Comparison of ENCODE assay signal across 28 mouse cellular contexts in genomic region chr15:90660723-90661122, GRCm38 (mm10). TPM values are rescaled to one million over a fixed set of nuclear protein-coding genes. Genes with fewer than 3 reads are reported as not detected.
A peak's percentile ranks its signal among the peaks of the same experiment; 100 is the strongest.
DNase-seq lines count a peak whose midpoint lies in the region; ATAC-seq and TF ChIP-seq lines count a peak whose summit lies in the region.
"Had no signal": no experiment of that assay in that cellular context is flagged by ENCODE, and none has a peak within 500 bp of the region (broad histone marks: within the 10 kb centered on the region; RNA-seq: fewer than 3 reads in every experiment).

No protein-coding gene starts in this region.

- no peak for DNase-seq in kidney, postnatal 36 days
- DNase-seq in kidney, postnatal 0 days (ENCODE audit: low spot score) = no peak
- DNase-seq in kidney, postnatal 25 days = no peak
- DNase-seq in layer of hippocampus, adult 18-20 months (ENCODE audit: low spot score in 2 of 2) = no peak
- DNase-seq: adrenal gland, adult 8-10 months; adrenal gland, postnatal 14 days; adrenal gland, postnatal 36 days; B cell, adult 2 months; cerebellum, adult 11-12 months; cerebellum, adult 2 months; cerebellum, adult 9-11 months; cerebellum, postnatal 14 days; cerebellum, postnatal 36 days; embryo, embryonic 11 days had no signal

- no peaks in the 10 kb centered on the region for H3K27me3 ChIP-seq in kidney, embryonic 15.5 days
- H3K27me3 ChIP-seq in kidney, postnatal 0 days (ENCODE audit: insufficient read depth, low read length) = no peaks in the 10 kb centered on the region
- H3K27me3 ChIP-seq in intestine, postnatal 0 days (replicated peaks; ENCODE audit: control insufficient read depth, insufficient read depth, low read length) = no peaks in the 10 kb centered on the region
- H3K27me3 ChIP-seq: CH12.LX; embryonic facial prominence, embryonic 13.5 days; embryonic facial prominence, embryonic 15.5 days; forebrain, embryonic 12.5 days; Patski had no signal

- H3K9ac ChIP-seq in kidney, embryonic 15.5 days = no peak overlapping the region
- no peak overlapping the region for H3K9ac ChIP-seq in kidney, postnatal 0 days (ENCODE audit: low read depth, low read length)
- H3K9ac ChIP-seq in intestine, postnatal 0 days (ENCODE audit: low read depth, low read length) = no peak overlapping the region
- H3K9ac ChIP-seq: embryonic facial prominence, embryonic 13.5 days; embryonic facial prominence, embryonic 15.5 days; forebrain, embryonic 12.5 days had no signal

- H3K4me3 ChIP-seq in kidney, embryonic 15.5 days (replicated peaks) = no peak overlapping the region
- no peak overlapping the region for H3K4me3 ChIP-seq in kidney, postnatal 0 days (replicated peaks; ENCODE audit: low read depth, low read length)
- no peak overlapping the region for H3K4me3 ChIP-seq in intestine, postnatal 0 days (ENCODE audit: low read depth, low read length)
- H3K4me3 ChIP-seq: embryonic facial prominence, embryonic 13.5 days; embryonic facial prominence, embryonic 15.5 days; erythroblast, embryonic 14.5 days; forebrain, embryonic 10.5 days; forebrain, embryonic 12.5 days had no signal

- WGBS in kidney, embryonic 15.5 days = 70% methylated on average over 3 of the region's 3 CpGs
- WGBS in kidney, postnatal 0 days = 57% methylated on average over 3 of the region's 3 CpGs
- 38% methylated on average over 3 of the region's 3 CpGs for WGBS in intestine, postnatal 0 days

- peak overlapping the region; percentile 52; the same call in 1 of the 2 replicates for H3K27ac ChIP-seq in kidney, embryonic 15.5 days
- H3K27ac ChIP-seq in kidney, postnatal 0 days = 0 out of 2 replicates have a peak overlapping the region, but pooled peaks have one; percentile 13
- H3K27ac ChIP-seq in intestine, postnatal 0 days (ENCODE audit: low read depth, low read length) = no peak overlapping the region
- H3K27ac ChIP-seq: embryonic facial prominence, embryonic 13.5 days; embryonic facial prominence, embryonic 15.5 days; forebrain, embryonic 10.5 days; forebrain, embryonic 12.5 days had no signal

- H3K4me2 ChIP-seq in kidney, embryonic 15.5 days = no peak overlapping the region
- no peak overlapping the region for H3K4me2 ChIP-seq in kidney, postnatal 0 days (ENCODE audit: low read length)
- peak overlapping the region; percentile 10 for H3K4me2 ChIP-seq in intestine, postnatal 0 days (replicated peaks; ENCODE audit: low read depth)
- H3K4me2 ChIP-seq: embryonic facial prominence, embryonic 13.5 days; embryonic facial prominence, embryonic 15.5 days; forebrain, embryonic 12.5 days had no signal

- ATAC-seq in kidney, embryonic 15.5 days (replicated peaks; ENCODE audit: low FRiP score) = 0 out of 2 replicates have a peak, but pooled peaks have one; percentile 15
- ATAC-seq in kidney, postnatal 0 days (replicated peaks; ENCODE audit: low FRiP score, low read depth) = no peak
- no peak for ATAC-seq in intestine, postnatal 0 days
- ATAC-seq: activated CD4-positive, CD25-positive, alpha-beta regulatory T cell, adult 4 months; CD4-positive, CD25-positive, alpha-beta regulatory T cell, adult 4 months; forebrain, embryonic 14.5 days; forebrain, embryonic 16.5 days; Patski had no signal

- no peaks in the 10 kb centered on the region for H3K4me1 ChIP-seq in kidney, embryonic 15.5 days
- H3K4me1 ChIP-seq in kidney, postnatal 0 days (replicated peaks; ENCODE audit: insufficient read depth, low read length) = no peaks in the 10 kb centered on the region
- no peaks in the 10 kb centered on the region for H3K4me1 ChIP-seq in intestine, postnatal 0 days (replicated peaks; ENCODE audit: control insufficient read depth, insufficient read depth, low read length)
- H3K4me1 ChIP-seq: embryonic facial prominence, embryonic 15.5 days; forebrain, embryonic 10.5 days; forebrain, embryonic 12.5 days had no signal

- H3K9me3 ChIP-seq in kidney, embryonic 15.5 days (replicated peaks) = no peaks in the 10 kb centered on the region
- no peaks in the 10 kb centered on the region for H3K9me3 ChIP-seq in kidney, postnatal 0 days (replicated peaks; ENCODE audit: low read length)
- H3K9me3 ChIP-seq in intestine, postnatal 0 days (ENCODE audit: control insufficient read depth) = no peaks in the 10 kb centered on the region
- H3K9me3 ChIP-seq: embryonic facial prominence, embryonic 13.5 days; embryonic facial prominence, embryonic 15.5 days; forebrain, embryonic 10.5 days; forebrain, embryonic 12.5 days had no signal

- TF ChIP-seq CTCF in kidney, postnatal 0 days (IDR thresholded peaks at IDR 0.05; ENCODE audit: low read depth) = no peak
- TF ChIP-seq CTCF in intestine, postnatal 0 days (IDR thresholded peaks at IDR 0.05; ENCODE audit: low read depth) = no peak

- H3K36me3 ChIP-seq in kidney, embryonic 15.5 days = no peaks in the 10 kb centered on the region
- H3K36me3 ChIP-seq in kidney, postnatal 0 days (ENCODE audit: insufficient read depth, low read length) = no peaks in the 10 kb centered on the region
- no peaks in the 10 kb centered on the region for H3K36me3 ChIP-seq in intestine, postnatal 0 days (ENCODE audit: control insufficient read depth, insufficient read depth)
- H3K36me3 ChIP-seq: embryonic facial prominence, embryonic 13.5 days; embryonic facial prominence, embryonic 15.5 days; forebrain, embryonic 10.5 days; forebrain, embryonic 12.5 days; G1E had no signal

RNA-seq across cellular contexts. Expression of gene Cpne8, which starts 18.5 kb away (rescaled TPM):
- 13.8 and 16.5 TPM in 2 replicates for polyA plus RNA-seq in kidney, embryonic 15.5 days (2015; fragmentation: Nextera tagmentation; extraction: Ambion mirVana)
- 22.5 and 25.5 TPM in 2 replicates for polyA plus RNA-seq in kidney, postnatal 0 days (2015; fragmentation: Nextera tagmentation; extraction: Ambion mirVana)
- 40.4 and 55.2 TPM in 2 replicates for polyA plus RNA-seq in intestine, postnatal 0 days (2015; fragmentation: Nextera tagmentation; extraction: Ambion mirVana)
- total RNA-seq in layer of hippocampus, adult 18-20 months (2021) = 10 to 100 TPM; 30.6 to 32.3 TPM
- polyA plus RNA-seq: G1E had no signal
